ENCODE assay signal across 12 mouse cellular contexts in genomic region chr15:78850059-78850824, GRCm38 (mm10). TPM values are rescaled to one million over a fixed set of nuclear protein-coding genes. Genes with fewer than 3 reads are reported as not detected.
DNase-seq lines count a peak whose midpoint lies in the region; ATAC-seq and TF ChIP-seq lines count a peak whose summit lies in the region.
"Had no signal": no experiment of that assay in that cellular context is flagged by ENCODE, and none has a peak within 500 bp of the region (broad histone marks: within the 10 kb centered on the region; RNA-seq: fewer than 3 reads in every experiment).

No protein-coding gene starts in this region.

- H3K4me2 ChIP-seq in lung, embryonic 16.5 days (ENCODE audit: low read depth, low read length) = no peak overlapping the region
- H3K4me2 ChIP-seq in hindbrain, embryonic 14.5 days (replicated peaks) = no peak overlapping the region
- H3K4me2 ChIP-seq: limb, embryonic 13.5 days had no signal

- peaks cover 30% of the 10 kb centered on the region for H3K36me3 ChIP-seq in lung, embryonic 16.5 days (ENCODE audit: control insufficient read depth, insufficient read depth, low read length)
- no peaks in the 10 kb centered on the region for H3K36me3 ChIP-seq in hindbrain, embryonic 14.5 days (replicated peaks; ENCODE audit: control insufficient read depth, insufficient read depth)

- H3K4me1 ChIP-seq in lung, embryonic 16.5 days (replicated peaks; ENCODE audit: control insufficient read depth, insufficient read depth, low read length) = peaks cover 58% of the 10 kb centered on the region
- peaks cover 31% of the 10 kb centered on the region for H3K4me1 ChIP-seq in lung, adult 2 months (ENCODE audit: control insufficient read depth, insufficient read depth, low read length)
- no peaks in the 10 kb centered on the region for H3K4me1 ChIP-seq in hindbrain, embryonic 14.5 days (replicated peaks; ENCODE audit: control insufficient read depth, insufficient read depth, low read length)

- peak; percentile 48 for ATAC-seq in lung, embryonic 16.5 days (ENCODE audit: low read depth)
- no peak for ATAC-seq in hindbrain, embryonic 14.5 days (ENCODE audit: low FRiP score)

- TF ChIP-seq CTCF in lung, adult 2 months (IDR thresholded peaks at IDR 0.05; ENCODE audit: insufficient read depth, low read length) = no peak

- H3K9ac ChIP-seq in lung, embryonic 16.5 days (ENCODE audit: low read length) = peak overlapping the region; percentile 50; the same call in 1 of the 2 replicates
- H3K9ac ChIP-seq in hindbrain, embryonic 14.5 days = no peak overlapping the region
- H3K9ac ChIP-seq: limb, embryonic 13.5 days had no signal

- H3K27me3 ChIP-seq in lung, embryonic 16.5 days (ENCODE audit: control insufficient read depth, insufficient read depth, low read depth, low read length) = no peaks in the 10 kb centered on the region
- H3K27me3 ChIP-seq in hindbrain, embryonic 14.5 days (ENCODE audit: control insufficient read depth, insufficient read depth, low read length) = no peaks in the 10 kb centered on the region

- DNase-seq in kidney, adult 18-20 months = peak; percentile 33
- DNase-seq in kidney, adult 8-10 months = no peak
- DNase-seq in lung, adult 2 months = no peak
- peak; percentile 37 for DNase-seq in kidney, postnatal 10 days
- no peak for DNase-seq in neural tube, embryonic 10.5 days (ENCODE audit: extremely low spot score, low spot score)
- no peak for DNase-seq in hindbrain, embryonic 14.5 days (ENCODE audit: low spot score)
- DNase-seq: cerebellum, postnatal 36 days; retina, postnatal 1 day had no signal

- no peak; the same call in 1 of the 2 replicates for TF ChIP-seq POLR2A in lung, adult 2 months (IDR thresholded peaks at IDR 0.05; ENCODE audit: borderline replicate concordance, extremely low read depth, low read depth, low read length)

- H3K4me3 ChIP-seq in lung, embryonic 16.5 days (ENCODE audit: low read length) = no peak overlapping the region
- no peak overlapping the region for H3K4me3 ChIP-seq in lung, adult 2 months (replicated peaks; ENCODE audit: extremely low read depth, low read depth, low read length)
- no peak overlapping the region for H3K4me3 ChIP-seq in hindbrain, embryonic 14.5 days (replicated peaks; ENCODE audit: low read length)
- H3K4me3 ChIP-seq: erythroblast, embryonic 14.5 days; heart, adult 2 months; limb, embryonic 13.5 days had no signal

- peak overlapping the region; percentile 84 for H3K27ac ChIP-seq in lung, embryonic 16.5 days (ENCODE audit: low read length)
- H3K27ac ChIP-seq in hindbrain, embryonic 14.5 days = no peak overlapping the region
- H3K27ac ChIP-seq: limb, embryonic 13.5 days had no signal

- 45% methylated on average over 15 of the region's 15 CpGs for WGBS in lung, embryonic 16.5 days
- 50% methylated on average over 15 of the region's 15 CpGs for WGBS in lung, adult 2 months
- WGBS in hindbrain, embryonic 14.5 days = 68% methylated on average over 15 of the region's 15 CpGs

- H3K9me3 ChIP-seq in lung, embryonic 16.5 days (ENCODE audit: control insufficient read depth, low read length) = no peaks in the 10 kb centered on the region
- no peaks in the 10 kb centered on the region for H3K9me3 ChIP-seq in hindbrain, embryonic 14.5 days (ENCODE audit: control insufficient read depth, low read length)
- H3K9me3 ChIP-seq: limb, embryonic 13.5 days had no signal

RNA-seq across cellular contexts. Expression of gene Lgals2, which starts 5.1 kb away (rescaled TPM):
- polyA plus RNA-seq in lung, embryonic 16.5 days (2015; fragmentation: Nextera tagmentation; extraction: Ambion mirVana) = 1.0 and 1.2 TPM in 2 replicates
- 6.0 and 7.2 TPM in 2 replicates for polyA plus RNA-seq in lung, adult 2 months (2012; rRNA removed)
- polyA plus RNA-seq in hindbrain, embryonic 14.5 days (2014; fragmentation: Nextera tagmentation; extraction: Ambion mirVana) = not detected in 2 replicates
- polyA plus RNA-seq: erythroblast, embryonic 14.5 days had no signal

RNA-seq across cellular contexts. Expression of gene Cdc42ep1, which starts 7.8 kb away (rescaled TPM):
- 113 TPM in 2 replicates for polyA plus RNA-seq in lung, embryonic 16.5 days (2015; fragmentation: Nextera tagmentation; extraction: Ambion mirVana)
- polyA plus RNA-seq in lung, adult 2 months (2012; rRNA removed) = 221 and 277 TPM in 2 replicates
- polyA plus RNA-seq in hindbrain, embryonic 14.5 days (2014; fragmentation: Nextera tagmentation; extraction: Ambion mirVana) = 10.7 and 11.2 TPM in 2 replicates

RNA-seq across cellular contexts. Expression of gene Gga1, which starts 26.7 kb away (rescaled TPM):
- polyA plus RNA-seq in lung, embryonic 16.5 days (2015; fragmentation: Nextera tagmentation; extraction: Ambion mirVana) = 58.3 and 63.1 TPM in 2 replicates
- 113 and 121 TPM in 2 replicates for polyA plus RNA-seq in lung, adult 2 months (2012; rRNA removed)
- polyA plus RNA-seq in hindbrain, embryonic 14.5 days (2014; fragmentation: Nextera tagmentation; extraction: Ambion mirVana) = 40.1 and 43.0 TPM in 2 replicates

RNA-seq across cellular contexts. Expression of gene Card10, which starts 47.4 kb away (rescaled TPM):
- 6.1 and 6.2 TPM in 2 replicates for polyA plus RNA-seq in lung, embryonic 16.5 days (2015; fragmentation: Nextera tagmentation; extraction: Ambion mirVana)
- polyA plus RNA-seq in lung, adult 2 months (2012; rRNA removed) = 61.5 and 73.5 TPM in 2 replicates
- polyA plus RNA-seq in hindbrain, embryonic 14.5 days (2014; fragmentation: Nextera tagmentation; extraction: Ambion mirVana) = 2.5 and 2.6 TPM in 2 replicates

RNA-seq across cellular contexts. Expression of gene Gm49510, which starts 49.2 kb away (rescaled TPM):
- polyA plus RNA-seq in lung, embryonic 16.5 days (2015; fragmentation: Nextera tagmentation; extraction: Ambion mirVana) = 0.16 and 0.59 TPM in 2 replicates
- 0.04 TPM in 1 of 2 replicates, not detected in the other for polyA plus RNA-seq in lung, adult 2 months (2012; rRNA removed)
- polyA plus RNA-seq in hindbrain, embryonic 14.5 days (2014; fragmentation: Nextera tagmentation; extraction: Ambion mirVana) = 0.16 TPM in 1 of 2 replicates, not detected in the other

Comparison
In these comparisons a context has a peak if more than half of its experiments do, and no peak if none do; other contexts are left out.
1. DNase-seq: peak in kidney, adult 18-20 months (single experiment) and kidney, postnatal 10 days (single experiment); none in kidney, adult 8-10 months (0 of 2), lung, adult 2 months (single experiment), neural tube, embryonic 10.5 days (single experiment) and hindbrain, embryonic 14.5 days (single experiment).